Mouse (Mus musculus): ENCODE results near the gene Hsd17b13.

DNA sequence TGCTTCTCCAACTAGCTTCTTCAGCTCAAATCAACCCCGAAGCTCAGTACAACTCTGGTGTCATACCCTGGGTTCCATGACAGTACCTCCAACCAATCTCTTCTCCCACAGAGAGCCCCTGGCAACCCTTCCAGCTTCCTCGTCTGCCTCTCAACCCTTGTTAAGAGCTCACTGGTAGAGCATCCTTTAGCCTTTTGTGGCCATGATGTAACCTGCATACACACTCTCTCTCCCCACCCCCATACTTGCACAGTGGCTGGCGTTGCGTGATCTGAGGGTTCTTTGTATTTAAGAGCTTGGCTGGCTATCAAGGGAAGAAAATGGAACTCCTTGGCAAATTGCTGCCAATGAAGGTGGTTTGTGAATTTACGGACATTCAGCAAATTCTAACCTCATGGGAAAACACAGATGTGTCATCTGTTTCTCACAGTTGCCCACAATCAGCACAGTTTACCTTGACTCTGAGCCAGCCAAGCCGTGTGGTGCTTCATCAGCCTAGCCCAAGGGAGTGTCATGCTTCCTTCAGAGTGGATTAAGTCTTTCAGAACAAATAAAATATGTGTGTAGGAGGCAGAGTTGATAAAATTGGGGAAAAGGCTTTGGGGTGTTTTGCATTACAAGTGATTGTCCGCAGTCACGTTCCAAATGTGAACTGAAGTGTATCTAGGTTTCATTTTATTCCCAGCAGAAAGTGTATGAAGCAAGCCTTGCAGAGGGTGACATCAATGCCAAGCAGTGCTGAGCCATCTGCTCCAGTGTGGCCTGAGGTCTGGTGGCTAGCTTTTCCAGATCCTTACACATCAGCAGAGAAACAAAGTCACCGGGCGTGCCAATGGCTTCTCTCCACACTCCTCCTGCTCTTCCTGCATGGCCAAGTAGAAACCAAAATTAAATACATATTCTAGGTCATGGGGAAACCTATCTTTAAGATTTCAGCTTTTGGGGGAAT is 23.8 kb downstream of the Hsd17b13 start:
- TF ChIP-seq CTCF (IDR thresholded peaks at IDR 0.05; ENCODE audit: extremely low read depth, insufficient read length, insufficient replicate concordance, low read depth, low read length), result no peak
- no peak for TF ChIP-seq POLR2A (IDR thresholded peaks at IDR 0.05; ENCODE audit: low read depth, low read length)

Measured in small intestine, adult 2 months (tissue).